Mouse (Mus musculus) monocyte, adult 5-6 weeks (primary cell): Measurements from ENCODE around the gene Dppa2. TPM values are rescaled to one million over a fixed set of nuclear protein-coding genes. Genes with fewer than 3 reads are reported as not detected.

Experiments
- ATAC-seq: fragments of 153-309, 156-312 bp; replicated peaks from 2 replicates; pipeline ENCODE4 v1.8.0; 2017; ENCODE audit warnings: mild to moderate bottlenecking; ENCODE audit not compliant: low TSS enrichment, insufficient number of reproducible peaks, severe bottlenecking, poor library complexity, low FRiP score
- total RNA-seq: library from RNA; stranded (forward); fragments of 200-1000, 200-491, 200-594 nt; gene quantifications from 3 replicates; pipeline ENCODE4 v1.2.3, GENCODE M21; 2017

Gene Dppa2
- total RNA-seq, 1 experiment from 2014 or later = not detected

DNA sequence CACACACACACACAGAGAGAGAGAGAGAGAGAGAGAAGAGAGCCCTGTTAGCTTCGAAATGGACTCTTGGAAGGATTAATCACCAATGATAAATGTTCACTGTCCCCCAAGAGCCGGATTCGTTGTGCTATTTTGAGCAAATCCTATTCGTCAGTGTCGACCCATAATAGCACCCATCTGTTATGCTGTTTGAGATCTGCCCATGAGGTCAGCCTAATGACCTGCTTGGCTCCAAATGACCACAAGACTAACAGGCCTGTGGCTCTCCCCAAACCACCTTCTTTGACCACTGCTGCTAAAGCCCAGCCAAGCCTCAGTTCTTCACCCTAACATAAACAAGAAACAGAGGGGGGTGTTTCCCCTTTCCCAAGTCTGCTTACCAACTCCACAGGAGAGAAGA, 23.2 kb downstream of the Dppa2 start:
- ATAC-seq = no peak

DNA sequence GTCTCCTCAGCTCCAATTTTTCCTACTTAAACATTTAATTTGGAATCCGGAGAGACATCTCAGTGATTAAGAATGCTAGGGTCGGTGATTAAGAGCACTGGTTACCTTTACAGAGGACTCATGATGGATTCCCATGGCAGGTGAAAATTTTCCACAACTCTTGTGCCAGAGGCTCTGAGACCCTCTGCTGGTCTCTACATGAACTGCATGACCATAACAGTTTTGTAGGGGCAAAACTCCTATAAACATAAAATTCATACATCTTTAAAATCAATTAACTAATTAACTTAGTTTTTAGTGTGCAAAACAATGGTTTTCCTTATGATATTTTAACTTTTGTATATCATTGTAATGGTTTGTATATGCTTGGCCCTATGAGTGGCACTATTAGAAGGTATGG, 24.7 kb downstream of the Dppa2 start:
- ATAC-seq = no peak

DNA sequence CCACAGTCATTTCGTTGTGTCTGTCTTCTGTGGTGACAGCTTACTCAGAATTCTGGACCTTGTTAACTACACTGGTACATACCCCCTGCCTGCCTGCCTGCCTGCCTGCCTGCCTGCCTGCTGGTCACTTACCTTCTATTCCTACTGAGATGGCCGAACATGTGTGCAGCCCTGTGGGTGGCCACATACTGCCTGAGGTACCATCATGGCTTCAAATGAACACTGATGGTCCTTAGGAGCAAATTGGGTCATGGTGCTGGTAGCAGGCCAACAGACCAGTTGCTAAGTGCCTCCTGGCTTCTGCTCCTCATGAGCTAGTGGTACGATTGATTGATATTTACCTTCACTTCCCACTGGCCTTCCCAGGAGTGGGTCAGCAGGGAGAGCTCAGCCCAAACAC, 28.1 kb downstream of the Dppa2 start:
- no peak for ATAC-seq

DNA sequence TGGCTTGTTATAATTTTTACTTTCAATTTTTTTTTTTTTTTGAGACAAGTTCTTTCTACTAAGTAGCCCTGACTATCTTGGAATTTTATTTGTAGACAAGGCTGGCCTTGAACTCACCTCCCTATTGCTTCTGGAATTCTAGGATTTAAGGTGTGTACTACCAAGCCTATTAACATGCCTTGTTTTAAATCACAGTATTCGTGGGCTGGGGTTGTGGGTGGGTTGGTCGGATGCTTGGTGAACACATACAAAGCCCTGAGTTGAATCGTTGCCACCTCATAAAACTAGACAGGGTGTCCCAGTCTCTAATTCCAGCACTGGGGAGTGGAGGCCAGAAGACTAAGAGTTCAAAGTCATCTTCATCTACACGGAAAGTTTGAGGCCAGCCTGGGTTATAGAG, 31.6 kb downstream of the Dppa2 start:
- ATAC-seq = no peak

DNA sequence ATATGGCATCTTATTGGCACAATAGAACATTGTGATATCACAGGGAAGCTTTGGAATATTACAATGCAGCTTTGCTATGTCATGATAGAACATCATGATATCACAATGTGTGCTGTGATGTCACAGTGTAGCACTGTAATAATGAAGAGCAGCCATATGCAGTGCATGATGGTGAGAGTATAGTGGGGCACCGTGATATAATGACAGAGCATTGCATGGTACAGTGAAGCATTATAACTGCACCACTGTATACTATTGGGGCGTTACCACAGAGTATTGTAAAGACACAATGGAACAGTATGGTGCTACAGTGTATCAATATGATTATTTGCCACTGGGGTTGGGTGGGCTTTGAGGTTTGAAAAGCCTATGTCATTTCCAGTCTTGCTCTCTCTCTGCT, 40.5 kb downstream of the Dppa2 start:
- no peak for ATAC-seq

DNA sequence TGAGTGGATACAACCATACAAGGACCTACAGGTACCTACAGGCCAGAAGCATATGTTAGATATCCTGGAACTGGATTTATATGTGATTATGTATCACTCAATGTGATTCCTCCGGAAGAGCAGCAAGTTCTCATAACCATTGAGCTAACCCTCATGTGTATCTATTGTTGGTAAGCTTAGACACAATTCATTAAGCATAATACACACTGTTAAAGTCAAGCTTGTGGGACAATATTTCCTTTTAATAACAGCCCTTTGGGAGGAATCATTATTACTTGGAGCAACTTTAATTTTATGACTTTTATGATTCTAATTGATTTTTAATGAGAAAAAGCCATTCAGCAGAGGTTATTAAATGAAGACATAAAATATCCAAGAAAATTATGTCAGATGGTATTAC, 43.5 kb downstream of the Dppa2 start:
- ATAC-seq = no peak

DNA sequence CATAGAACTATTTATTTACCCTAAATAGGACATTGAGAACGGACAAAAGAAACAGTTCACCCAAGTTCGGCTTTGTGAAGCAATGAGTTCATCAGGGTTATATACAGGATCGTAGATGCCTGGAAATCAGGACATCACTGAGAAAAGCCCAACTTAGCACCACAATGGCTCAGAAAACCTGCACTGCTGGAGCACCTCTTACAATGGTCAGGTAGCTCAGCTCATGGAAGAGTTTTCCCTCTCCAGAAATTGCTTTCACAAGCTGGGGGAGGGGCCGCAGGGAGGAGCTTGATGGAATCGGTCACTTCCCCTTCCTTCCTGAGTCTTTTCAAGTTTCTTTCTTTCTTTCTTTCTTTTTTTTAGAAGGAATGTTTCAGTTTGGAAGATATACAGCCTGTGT, 52.0 kb downstream of the Dppa2 start:
- no peak for ATAC-seq

DNA sequence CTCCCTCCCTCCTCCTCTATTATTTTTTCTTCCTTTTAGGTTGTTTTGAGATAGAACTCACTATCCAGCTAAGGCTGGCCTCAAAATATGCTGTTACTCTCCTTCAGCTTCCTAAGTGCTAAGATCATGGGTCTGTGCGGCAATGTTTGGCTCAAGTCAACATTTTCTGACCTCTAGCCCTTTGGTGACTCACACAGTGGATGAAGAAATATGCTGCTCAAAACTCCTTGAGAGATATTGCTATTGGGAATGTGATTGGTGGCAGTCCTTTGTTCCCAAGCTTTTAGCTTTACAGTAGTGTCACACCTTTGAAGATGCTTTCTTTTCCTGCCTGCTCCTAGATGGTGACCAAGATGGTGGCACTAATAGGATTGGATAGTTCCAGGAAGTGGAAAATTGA, 52.7 kb downstream of the Dppa2 start:
- ATAC-seq = no peak

DNA sequence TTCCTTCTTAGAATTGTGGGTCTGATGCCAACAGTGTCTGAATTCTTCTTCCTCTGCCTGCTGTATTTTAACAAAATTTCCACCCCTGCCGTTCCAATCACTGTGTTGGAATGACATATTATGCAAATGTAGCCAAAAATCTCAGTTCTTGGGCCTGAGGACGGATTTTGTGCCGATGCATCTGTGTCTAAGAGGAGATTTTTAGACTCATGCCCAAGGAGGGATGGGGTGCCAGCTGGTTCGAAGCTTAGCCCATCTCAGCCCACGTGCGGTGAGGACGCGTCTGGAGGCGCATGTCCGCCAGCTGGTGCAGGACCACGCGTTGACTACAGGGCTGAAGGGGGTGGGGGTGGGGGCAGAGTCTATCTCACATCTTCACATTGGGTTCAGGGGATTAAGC, 57.2 kb downstream of the Dppa2 start:
- ATAC-seq = no peak

DNA sequence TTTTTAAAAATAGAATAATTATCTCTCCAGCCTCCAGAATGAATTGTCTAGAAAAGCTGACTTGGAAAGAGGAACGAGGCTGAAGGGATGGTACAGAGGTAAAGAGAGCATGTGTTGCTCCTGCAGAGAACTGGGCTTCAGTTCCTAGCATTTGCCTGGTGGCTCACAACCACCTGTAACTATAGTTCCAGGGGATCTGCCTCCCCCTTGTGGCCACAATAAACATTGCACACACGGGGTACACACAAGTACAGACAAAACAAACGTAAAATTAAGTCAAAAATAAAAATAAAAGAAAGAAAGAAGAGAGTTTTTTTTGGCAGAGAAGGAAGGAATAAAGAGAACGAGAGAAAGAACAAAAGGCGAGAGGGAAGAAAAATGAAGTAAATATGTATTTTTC, 63.1 kb downstream of the Dppa2 start:
- ATAC-seq = no peak

DNA sequence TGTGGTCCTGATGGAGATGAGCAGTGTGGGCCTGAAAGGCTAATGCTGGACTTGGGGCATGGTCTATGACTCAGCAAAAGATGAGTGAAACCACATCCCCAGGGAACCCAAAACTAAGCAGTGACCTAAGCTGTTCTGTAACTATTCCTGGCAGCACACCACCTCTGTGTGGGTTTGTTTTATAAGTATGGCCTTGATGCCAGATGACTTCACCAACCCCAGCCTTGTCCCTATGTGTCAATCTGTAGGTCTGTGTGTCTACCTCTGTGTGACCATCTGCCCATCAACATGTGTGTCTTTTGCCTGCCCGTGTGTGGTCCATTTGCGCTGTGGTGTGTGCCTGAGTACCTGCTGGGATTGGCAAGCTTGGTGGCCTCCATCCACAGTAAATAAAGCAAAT, 64.4 kb downstream of the Dppa2 start:
- ATAC-seq = no peak

Other genes with a start within 250 kb of the Dppa2 start
- gene Dppa4, start 20.2 kb upstream of the Dppa2 start, total RNA-seq = not detected in 3 replicates
- gene Gm5485, start 108.5 kb downstream of the Dppa2 start, total RNA-seq = not detected in 3 replicates
- gene Morc1, start 127.3 kb downstream of the Dppa2 start, total RNA-seq = not detected in 3 replicates